Mouse (Mus musculus): ENCODE data around the gene Prkar1a.
"Not testable (repeated sequence)": the region's sequence is repeated elsewhere in the genome, so short reads cannot be mapped to it uniquely, and the experiment has no call there.

Prkar1a gene

DNA sequence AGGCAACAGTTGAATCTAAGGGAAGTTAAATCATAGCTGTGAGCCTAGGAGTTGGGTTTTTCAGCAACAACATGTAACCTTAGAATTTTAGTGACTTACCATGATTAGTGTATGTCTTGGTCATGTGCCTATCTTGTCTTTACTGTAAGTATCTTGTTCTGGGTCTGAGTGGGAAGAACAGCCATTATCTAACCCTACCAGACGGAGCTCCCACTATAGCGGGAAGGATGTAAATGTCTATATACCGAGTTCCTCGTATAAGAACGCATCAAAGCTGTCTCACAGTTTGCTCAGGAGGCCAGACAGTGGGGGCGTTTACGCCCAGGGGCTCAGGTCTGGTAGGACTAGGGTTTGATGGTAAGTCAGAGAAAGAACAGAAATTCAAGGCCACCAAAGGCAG, 7.0 kb downstream of the Prkar1a start:
- peaks cover 5% of the 10 kb centered on the region; the same call in 1 of the 2 replicates for H3K36me3 ChIP-seq (ENCODE audit: control insufficient read depth, insufficient read depth, low read length, poor library complexity, severe bottlenecking)
- H3K27me3 ChIP-seq (ENCODE audit: control insufficient read depth, insufficient read depth, low read length, poor library complexity, severe bottlenecking), result no peaks in the 10 kb centered on the region
- DNase-seq (ENCODE audit: low read depth, low spot score), result no peak

DNA sequence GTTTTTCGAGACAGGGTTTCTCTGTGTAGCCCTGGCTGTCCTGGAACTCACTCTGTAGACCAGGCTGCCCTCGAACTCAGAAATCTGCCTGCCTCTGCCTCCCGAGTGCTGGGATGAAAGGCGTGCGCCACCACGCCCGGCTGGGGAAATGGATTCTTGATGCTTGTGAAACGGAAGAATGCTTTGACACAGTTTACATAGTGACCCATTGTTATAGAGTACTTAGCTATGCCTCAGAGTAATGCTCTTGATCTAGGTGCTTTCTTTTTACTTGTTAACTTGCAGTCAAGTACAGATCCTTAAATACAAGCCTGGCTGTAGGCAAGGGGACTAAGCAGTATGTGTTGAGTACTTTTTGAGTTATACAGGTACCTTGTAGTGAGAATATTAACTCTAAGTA, 11.3 kb downstream of the Prkar1a start:
- DNase-seq (ENCODE audit: low read depth, low spot score); H3K27me3 ChIP-seq (ENCODE audit: control insufficient read depth, insufficient read depth, low read length, poor library complexity, severe bottlenecking): not testable (repeated sequence)

DNA sequence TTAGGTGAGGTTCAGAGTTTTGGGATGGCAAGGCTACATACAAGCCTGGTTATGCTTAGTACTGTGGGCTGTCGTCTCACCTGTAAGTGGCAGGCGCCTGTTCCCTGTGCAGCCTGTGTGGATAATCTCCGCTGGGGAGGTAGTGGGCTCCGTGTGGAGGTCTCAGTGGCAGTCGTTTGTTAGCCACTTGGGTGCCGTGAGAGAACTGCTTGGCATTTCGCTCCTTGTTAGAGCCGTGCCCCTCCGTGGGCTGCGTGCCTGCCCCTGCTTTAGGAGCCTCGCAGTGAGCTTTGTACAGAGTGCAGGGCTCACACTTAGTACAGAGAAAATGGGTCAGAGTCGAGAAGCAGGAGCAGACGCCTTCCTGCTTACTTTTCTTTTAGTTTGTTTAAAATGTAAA, 15.1 kb downstream of the Prkar1a start:
- no peaks in the 10 kb centered on the region for H3K27me3 ChIP-seq (ENCODE audit: control insufficient read depth, insufficient read depth, low read length, poor library complexity, severe bottlenecking)
- no peak for DNase-seq (ENCODE audit: low read depth, low spot score)
- peaks cover 42% of the 10 kb centered on the region for H3K36me3 ChIP-seq (ENCODE audit: control insufficient read depth, insufficient read depth, low read length, poor library complexity, severe bottlenecking)

More for the DNA sequence above, 11.3 kb downstream of the Prkar1a start:
- peaks cover 26% of the 10 kb centered on the region for H3K36me3 ChIP-seq (ENCODE audit: control insufficient read depth, insufficient read depth, low read length, poor library complexity, severe bottlenecking)

DNA sequence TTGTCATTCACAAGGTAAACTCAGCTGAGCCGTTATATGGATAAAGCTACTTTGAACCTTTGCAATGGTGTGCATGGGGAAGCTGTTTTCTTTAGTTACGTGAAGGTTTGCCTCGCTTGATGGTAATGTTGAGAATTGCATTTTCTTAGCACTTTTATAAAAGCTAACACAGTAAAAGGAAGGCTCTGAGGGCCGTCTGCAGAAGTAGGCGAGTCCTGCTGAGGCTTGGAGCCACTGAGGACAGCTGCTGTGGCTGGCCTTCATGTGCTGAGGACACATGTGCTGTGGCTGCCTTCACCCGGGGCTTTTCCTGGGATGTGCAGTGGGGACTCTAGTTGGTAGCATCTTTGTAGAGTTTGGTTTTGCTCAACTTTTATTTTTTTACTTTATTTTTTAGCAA, 16.2 kb downstream of the Prkar1a start:
- Histone ChIP-seq H3K36me3 (ENCODE audit: control insufficient read depth, insufficient read depth, low read length, poor library complexity, severe bottlenecking) (peaks cover 38% of the 10 kb centered on the region), H3K27me3 (ENCODE audit: control insufficient read depth, insufficient read depth, low read length, poor library complexity, severe bottlenecking) (no peaks in the 10 kb centered on the region)
- DNase-seq (ENCODE audit: low read depth, low spot score), result no peak

DNA sequence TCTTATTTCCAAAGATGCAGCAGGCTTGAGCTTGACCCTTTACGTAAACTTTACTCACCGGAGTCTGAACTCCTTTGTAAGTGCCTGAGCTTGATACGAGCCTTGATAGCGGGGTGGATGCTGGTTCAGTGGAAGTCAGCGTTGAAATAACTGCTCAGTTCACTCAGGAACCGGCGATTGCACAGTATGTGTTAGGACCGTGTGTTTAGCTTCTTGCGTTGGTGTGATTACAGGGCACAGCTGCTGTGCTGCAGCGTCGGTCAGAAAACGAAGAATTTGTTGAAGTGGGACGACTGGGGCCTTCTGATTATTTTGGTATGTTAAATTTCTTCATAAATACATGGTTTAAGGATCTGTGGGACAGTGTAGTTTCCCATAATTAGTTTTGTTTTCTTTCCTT, 17.2 kb downstream of the Prkar1a start:
- DNase-seq (ENCODE audit: low read depth, low spot score), result no peak
- Histone ChIP-seq H3K27me3 (ENCODE audit: control insufficient read depth, insufficient read depth, low read length, poor library complexity, severe bottlenecking) (no peaks in the 10 kb centered on the region), H3K36me3 (ENCODE audit: control insufficient read depth, insufficient read depth, low read length, poor library complexity, severe bottlenecking) (peaks cover 38% of the 10 kb centered on the region)

DNA sequence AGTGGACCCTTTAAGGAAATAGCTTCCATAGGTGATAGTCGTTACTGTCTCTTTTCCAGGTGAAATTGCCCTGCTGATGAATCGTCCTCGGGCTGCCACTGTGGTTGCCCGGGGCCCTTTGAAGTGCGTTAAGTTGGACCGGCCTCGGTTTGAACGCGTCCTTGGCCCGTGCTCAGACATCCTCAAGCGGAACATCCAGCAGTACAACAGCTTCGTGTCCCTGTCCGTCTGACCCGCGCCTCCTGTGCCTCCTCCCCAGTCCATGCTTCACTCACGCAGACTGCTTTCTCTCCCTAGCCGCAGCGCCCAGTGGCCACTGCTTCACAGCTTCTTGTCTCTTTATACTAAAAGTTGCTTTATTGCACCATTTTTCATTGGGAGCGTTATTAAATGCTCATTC, 18.2 kb downstream of the Prkar1a start:
- H3K36me3 ChIP-seq (ENCODE audit: control insufficient read depth, insufficient read depth, low read length, poor library complexity, severe bottlenecking), result peaks cover 32% of the 10 kb centered on the region
- DNase-seq (ENCODE audit: low read depth, low spot score), result no peak
- no peaks in the 10 kb centered on the region for H3K27me3 ChIP-seq (ENCODE audit: control insufficient read depth, insufficient read depth, low read length, poor library complexity, severe bottlenecking)

DNA sequence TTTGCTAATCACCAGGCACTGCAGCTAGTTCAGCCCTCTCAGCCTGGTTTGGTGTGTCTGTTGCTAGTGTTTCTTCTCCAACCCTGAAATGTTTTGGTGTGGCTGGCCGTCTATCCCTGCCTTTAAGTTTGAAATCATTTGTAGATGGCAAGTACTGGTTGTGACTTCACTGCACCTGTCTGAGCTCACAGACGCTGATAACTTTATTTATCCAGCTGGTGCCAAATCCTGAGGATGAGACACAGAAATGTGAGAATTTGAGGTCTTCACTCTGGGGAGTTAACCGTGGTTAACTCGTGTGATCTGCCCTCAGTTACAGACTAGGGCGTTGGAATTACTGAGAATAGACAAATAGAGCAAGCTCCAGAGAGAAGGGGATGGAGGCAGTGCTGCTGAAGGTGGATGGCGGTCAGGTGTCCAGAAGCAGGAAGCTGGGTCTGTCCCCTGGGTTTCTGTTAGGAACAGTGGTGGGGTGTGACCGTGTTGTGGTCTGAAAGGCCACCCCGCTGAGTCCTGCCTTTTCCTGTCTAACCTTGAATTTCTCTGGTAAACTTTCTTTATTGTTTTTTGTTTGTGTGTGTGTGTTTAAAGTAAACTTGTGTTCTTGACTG, 19.0 kb downstream of the Prkar1a start:
- DNase-seq (ENCODE audit: low read depth, low spot score), result no peak
- Histone ChIP-seq H3K27me3 (ENCODE audit: control insufficient read depth, insufficient read depth, low read length, poor library complexity, severe bottlenecking) (no peaks in the 10 kb centered on the region), H3K36me3 (ENCODE audit: control insufficient read depth, insufficient read depth, low read length, poor library complexity, severe bottlenecking) (peaks cover 26% of the 10 kb centered on the region)

DNA sequence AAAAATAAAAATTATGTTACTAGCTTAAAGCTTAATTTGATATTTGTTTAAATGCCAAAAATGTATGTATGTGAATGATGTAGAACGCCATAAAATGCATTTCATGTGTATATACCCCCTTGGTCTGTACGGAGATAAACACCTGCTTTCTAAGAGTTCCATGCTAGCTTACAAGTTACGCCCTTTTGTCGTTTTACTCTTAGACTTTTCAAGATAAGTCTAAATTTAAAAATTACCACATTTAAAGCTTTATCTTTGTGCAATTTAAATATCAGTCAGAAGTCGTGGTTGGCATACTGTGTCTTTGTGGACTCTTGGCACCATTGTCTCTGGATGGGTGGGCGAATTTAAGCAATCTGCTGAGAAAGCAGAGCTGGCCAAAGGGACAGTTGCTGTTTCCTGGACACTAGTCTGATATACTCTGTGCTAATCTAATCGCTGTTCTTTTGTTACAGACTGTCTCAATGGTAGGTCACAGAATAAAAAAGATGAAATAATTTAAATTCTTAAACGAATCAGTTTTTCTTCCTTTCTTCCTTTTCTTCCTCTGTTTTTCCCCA, 20.0 kb downstream of the Prkar1a start:
- no peak for DNase-seq (ENCODE audit: low read depth, low spot score)
- H3K36me3 ChIP-seq (ENCODE audit: control insufficient read depth, insufficient read depth, low read length, poor library complexity, severe bottlenecking), result peaks cover 23% of the 10 kb centered on the region

DNA sequence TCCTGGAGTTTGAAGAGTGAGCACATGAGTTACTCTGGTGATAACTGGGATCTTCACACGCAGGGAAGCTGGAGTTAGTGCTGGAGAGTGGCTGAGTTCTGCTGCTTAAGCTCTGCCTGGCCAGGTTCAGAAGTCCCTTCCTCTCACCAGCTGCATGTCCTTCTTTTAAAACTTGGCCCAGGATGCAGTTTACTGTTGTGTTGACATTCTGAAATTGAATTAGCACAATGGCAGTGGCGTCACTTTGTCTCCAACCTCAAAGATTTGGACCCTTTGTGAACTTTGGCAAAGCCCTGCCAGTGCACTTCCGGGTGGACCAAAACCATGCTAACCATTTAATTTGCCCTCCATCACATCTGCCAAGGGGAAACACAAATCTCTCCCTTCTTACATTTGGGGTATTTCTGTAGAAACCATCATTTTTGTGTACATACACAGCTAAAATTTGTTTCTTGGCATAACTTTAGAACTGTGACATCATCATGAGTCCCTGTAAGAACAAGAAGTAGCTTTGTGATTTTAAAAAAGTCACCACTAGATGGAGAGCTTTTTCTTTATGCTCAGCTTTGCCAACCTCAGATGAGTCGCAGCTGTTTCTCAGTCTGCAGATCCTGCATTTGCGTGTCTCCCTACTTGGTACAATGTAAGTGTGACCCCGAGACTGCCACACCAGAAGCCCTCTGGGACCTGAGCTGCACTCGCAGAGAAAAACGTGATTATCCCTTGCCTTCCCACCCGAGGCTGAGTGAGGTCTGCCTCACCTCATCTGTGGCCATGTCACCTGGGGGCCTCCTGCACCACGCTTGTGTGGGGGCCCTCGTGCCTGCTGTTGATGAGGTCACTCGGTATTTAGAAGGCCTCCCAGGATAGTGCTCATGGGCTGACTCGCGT, 21.1 kb downstream of the Prkar1a start:
- H3K27me3 ChIP-seq (ENCODE audit: control insufficient read depth, insufficient read depth, low read length, poor library complexity, severe bottlenecking), result no peaks in the 10 kb centered on the region
- peaks cover 19% of the 10 kb centered on the region for H3K36me3 ChIP-seq (ENCODE audit: control insufficient read depth, insufficient read depth, low read length, poor library complexity, severe bottlenecking)
- DNase-seq (ENCODE audit: low read depth, low spot score), result peak; percentile 56

More for the DNA sequence above, 20.0 kb downstream of the Prkar1a start:
- no peaks in the 10 kb centered on the region for H3K27me3 ChIP-seq (ENCODE audit: control insufficient read depth, insufficient read depth, low read length, poor library complexity, severe bottlenecking)

DNA sequence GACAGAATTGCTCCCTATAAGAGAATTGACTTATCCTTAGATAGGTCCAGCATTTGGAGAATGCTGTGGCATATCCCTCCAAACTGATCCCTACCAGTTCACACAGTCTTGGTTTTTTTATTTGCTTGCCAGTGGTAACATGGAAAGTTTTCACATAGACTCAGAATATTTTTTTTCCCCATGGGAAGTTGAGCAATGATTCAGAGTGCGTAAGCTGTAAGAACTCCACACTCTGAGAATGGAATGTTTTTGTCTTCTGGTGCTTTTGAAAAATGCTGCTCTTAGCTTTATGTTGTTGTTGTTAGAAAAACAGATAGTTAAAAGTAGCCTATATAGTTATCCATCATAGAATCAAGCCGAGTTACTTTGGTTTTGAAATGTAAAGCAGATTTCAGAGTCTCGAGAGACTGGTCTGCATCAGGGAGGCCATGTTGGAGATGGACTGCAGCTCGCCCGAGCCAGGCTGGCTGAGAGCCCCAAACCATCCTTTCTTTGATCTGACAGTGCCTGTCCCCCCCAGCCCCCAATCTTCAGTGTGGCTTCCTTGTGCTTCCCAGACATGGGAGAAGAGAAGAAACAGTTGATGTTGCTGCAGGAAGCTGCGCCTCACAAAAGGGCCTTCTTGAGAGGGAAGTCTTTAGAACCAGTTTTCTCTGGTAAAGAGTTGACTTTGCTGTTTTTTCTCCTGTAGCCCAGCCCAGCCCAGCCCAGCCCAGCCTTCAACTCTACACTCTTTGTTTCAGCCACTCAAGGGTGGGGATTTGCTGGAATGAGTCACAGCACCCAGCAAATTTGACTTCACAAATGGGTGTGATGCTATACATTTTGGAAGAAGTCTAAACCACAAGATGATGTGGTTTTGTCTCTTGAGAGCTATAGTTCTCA, 22.2 kb downstream of the Prkar1a start:
- Histone ChIP-seq H3K27me3 (ENCODE audit: control insufficient read depth, insufficient read depth, low read length, poor library complexity, severe bottlenecking) (no peaks in the 10 kb centered on the region), H3K36me3 (ENCODE audit: control insufficient read depth, insufficient read depth, low read length, poor library complexity, severe bottlenecking) (peaks cover 13% of the 10 kb centered on the region)
- DNase-seq (ENCODE audit: low read depth, low spot score), result no peak

DNA sequence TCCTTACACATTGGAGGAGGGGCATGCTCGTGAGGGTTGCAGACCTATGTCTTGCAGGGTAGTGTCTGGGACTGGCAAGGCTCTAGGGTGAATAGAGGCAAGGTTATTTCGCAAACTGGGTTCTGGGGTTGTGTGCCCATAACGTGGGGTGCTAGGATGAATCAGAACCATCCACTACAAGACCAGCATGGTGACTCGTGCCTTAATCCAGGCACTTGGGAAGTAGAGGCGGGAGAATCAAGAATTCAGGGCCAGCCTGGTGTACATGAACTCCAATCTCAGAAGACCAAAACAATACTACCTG, 22.8 kb downstream of the Prkar1a start:
- no peak for DNase-seq (ENCODE audit: low read depth, low spot score)
- no peaks in the 10 kb centered on the region for H3K27me3 ChIP-seq (ENCODE audit: control insufficient read depth, insufficient read depth, low read length, poor library complexity, severe bottlenecking)
- peaks cover 10% of the 10 kb centered on the region for H3K36me3 ChIP-seq (ENCODE audit: control insufficient read depth, insufficient read depth, low read length, poor library complexity, severe bottlenecking)

DNA sequence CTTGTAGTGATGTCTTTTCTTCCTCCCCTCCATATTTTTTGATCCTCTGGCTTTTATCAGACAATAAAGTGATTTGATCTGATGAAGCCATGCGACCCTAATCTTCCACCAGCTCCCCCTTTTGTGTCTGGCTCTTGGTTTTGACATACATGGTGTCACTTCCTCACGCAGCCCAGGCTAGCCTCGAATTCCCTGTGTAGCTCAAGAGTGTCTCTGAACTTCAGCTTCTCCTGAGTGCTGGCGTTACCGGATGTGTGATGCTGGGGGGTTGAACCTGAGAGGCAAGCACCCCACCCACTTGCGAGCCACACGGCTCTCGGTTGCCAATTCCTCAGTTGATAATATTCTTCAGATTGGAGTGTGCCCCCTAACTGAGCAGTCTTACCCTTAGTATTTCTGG, 23.2 kb downstream of the Prkar1a start:
- Histone ChIP-seq H3K27me3 (ENCODE audit: control insufficient read depth, insufficient read depth, low read length, poor library complexity, severe bottlenecking) (no peaks in the 10 kb centered on the region), H3K36me3 (ENCODE audit: control insufficient read depth, insufficient read depth, low read length, poor library complexity, severe bottlenecking) (peaks cover 7% of the 10 kb centered on the region)
- DNase-seq (ENCODE audit: low read depth, low spot score), result no peak

DNA sequence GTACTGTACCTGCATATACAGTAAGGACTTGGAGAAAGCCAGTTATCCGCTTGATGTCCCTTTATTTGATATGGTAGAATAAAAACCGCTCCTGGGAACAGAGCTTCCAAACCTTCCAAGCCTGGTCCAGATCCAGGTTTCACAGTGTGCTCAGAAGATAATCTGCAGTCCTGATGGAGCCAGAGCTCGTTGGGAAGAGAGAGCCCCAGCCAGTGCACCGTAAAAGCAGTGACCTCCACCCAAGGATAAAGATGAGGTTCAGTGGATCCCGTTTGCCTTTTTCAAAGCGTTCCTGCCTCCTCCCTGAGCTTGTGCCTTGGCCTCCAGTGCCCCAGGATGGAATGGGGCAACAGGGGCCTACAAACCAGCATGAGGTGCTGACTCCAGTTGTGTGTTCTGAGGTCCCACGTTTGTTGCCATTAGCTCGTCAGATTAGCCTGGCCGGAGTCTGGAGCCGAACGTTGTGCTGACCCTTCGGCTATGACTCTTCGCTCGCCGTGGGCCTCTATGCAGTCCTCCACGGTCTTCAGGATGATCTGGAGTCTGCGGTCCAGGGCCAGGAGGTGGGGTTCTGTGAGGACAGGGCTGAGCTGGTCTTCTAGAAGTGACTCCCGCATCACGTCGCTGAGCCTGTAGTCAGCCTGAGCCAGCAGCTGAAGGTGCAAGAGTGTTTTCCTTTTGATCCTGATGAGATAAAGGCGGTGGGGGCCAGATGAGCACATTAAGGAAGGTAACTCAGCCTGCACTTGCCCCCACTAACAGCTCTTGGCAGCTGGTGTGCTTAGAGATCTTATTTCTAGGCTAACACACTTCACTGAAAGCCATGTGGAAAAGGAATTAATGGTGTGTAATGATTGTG, 23.9 kb downstream of the Prkar1a start:
- DNase-seq (ENCODE audit: low read depth, low spot score), result no peak
- no peaks in the 10 kb centered on the region for H3K27me3 ChIP-seq (ENCODE audit: control insufficient read depth, insufficient read depth, low read length, poor library complexity, severe bottlenecking)
- peaks cover 4% of the 10 kb centered on the region; the same call in 1 of the 2 replicates for H3K36me3 ChIP-seq (ENCODE audit: control insufficient read depth, insufficient read depth, low read length, poor library complexity, severe bottlenecking)

DNA sequence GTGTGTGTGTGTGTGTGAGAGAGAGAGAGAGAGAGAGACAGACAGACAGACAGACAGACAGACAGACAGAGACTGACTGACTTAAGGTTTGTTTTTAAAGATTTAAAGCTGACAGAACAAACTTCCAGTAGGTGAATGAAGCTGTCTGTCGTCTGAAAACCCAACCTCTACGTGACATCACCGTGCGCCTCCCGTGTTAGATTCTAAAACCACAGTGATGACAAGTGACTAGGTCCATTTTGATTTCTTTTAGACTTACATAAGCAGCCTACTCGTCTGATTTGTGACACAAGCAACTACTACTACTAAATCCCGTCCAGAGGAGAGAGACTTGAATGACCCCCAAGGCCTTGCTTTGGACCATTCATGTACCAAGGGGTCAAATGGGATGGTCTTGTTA, 24.5 kb downstream of the Prkar1a start:
- no peaks in the 10 kb centered on the region for H3K27me3 ChIP-seq (ENCODE audit: control insufficient read depth, insufficient read depth, low read length, poor library complexity, severe bottlenecking)
- H3K36me3 ChIP-seq (ENCODE audit: control insufficient read depth, insufficient read depth, low read length, poor library complexity, severe bottlenecking), result no peaks in the 10 kb centered on the region
- no peak for DNase-seq (ENCODE audit: low read depth, low spot score)

All from splenic B cell, adult 2 months (primary cell).